Mouse (Mus musculus) adrenal gland, adult 2 months (tissue): ENCODE measurements around the gene Selp. TPM values are rescaled to one million over a fixed set of nuclear protein-coding genes. Genes with fewer than 3 reads are reported as not detected.

Source experiments
- DNase-seq: peaks from one replicate; pipeline ENCODE4 v3.0.0; 2021
- polyA plus RNA-seq: library from polyadenylated mRNA; depleted of rRNA; stranded (reverse); fragments of >200 nt; gene quantifications from 2 replicates; pipeline ENCODE4 v1.2.3, GENCODE M21; 2012
- total RNA-seq, 2 experiments: library from RNA; stranded (reverse); gene quantifications; 2 replicates each; pipeline ENCODE4 v1.2.3; 2021

The Selp gene
- total and polyA plus RNA-seq, 3 experiments: 0.25 to 1.1 (median 1.1) TPM

- no peak for DNase-seq
Observed at GRCm38 (mm10) chr1:164119892-164120776, 5.1 kb downstream of the Selp start.

- no peak for DNase-seq
Observed at GRCm38 (mm10) chr1:164120777-164121158, 5.7 kb downstream of the Selp start.

GRCm38 (mm10) chr1:164123836-164124235, 8.8 kb downstream of the Selp start:
- no peak for DNase-seq

GRCm38 (mm10) chr1:164130013-164130412, 14.9 kb downstream of the Selp start:
- no peak for DNase-seq

- no peak for DNase-seq
Observed at GRCm38 (mm10) chr1:164132609-164133008, 17.5 kb downstream of the Selp start.

- no peak for DNase-seq
Observed at GRCm38 (mm10) chr1:164134101-164134500, 19.0 kb downstream of the Selp start.

- no peak for DNase-seq
Observed at GRCm38 (mm10) chr1:164135360-164135759, 20.3 kb downstream of the Selp start.

- no peak for DNase-seq
Observed at GRCm38 (mm10) chr1:164135960-164136359, 20.9 kb downstream of the Selp start.

- DNase-seq: no peak
Observed at GRCm38 (mm10) chr1:164136636-164137035, 21.6 kb downstream of the Selp start.

- peak; percentile 80 for DNase-seq
Observed at GRCm38 (mm10) chr1:164138365-164139130, 23.5 kb downstream of the Selp start.

GRCm38 (mm10) chr1:164139464-164139863, 24.4 kb downstream of the Selp start:
- no peak for DNase-seq

GRCm38 (mm10) chr1:164149083-164149482, 34.0 kb downstream of the Selp start:
- no peak for DNase-seq

GRCm38 (mm10) chr1:164151387-164152088, 36.5 kb downstream of the Selp start, which contains the start of gene F5:
F5 (plus strand) TSS chr1:164151838.
- DNase-seq: peak; percentile 33

- DNase-seq: no peak
Observed at GRCm38 (mm10) chr1:164152836-164153235, 37.8 kb downstream of the Selp start.

- DNase-seq: no peak
Observed at GRCm38 (mm10) chr1:164154983-164155382, 39.9 kb downstream of the Selp start.

GRCm38 (mm10) chr1:164158571-164158970, 43.5 kb downstream of the Selp start:
- no peak for DNase-seq

GRCm38 (mm10) chr1:164159781-164160180, 44.7 kb downstream of the Selp start:
- DNase-seq: peak; percentile 43

- DNase-seq: no peak
Observed at GRCm38 (mm10) chr1:164162745-164163144, 47.7 kb downstream of the Selp start.

GRCm38 (mm10) chr1:164168818-164169217, 53.8 kb downstream of the Selp start:
- DNase-seq: no peak

- no peak for DNase-seq
Observed at GRCm38 (mm10) chr1:164170434-164170833, 55.4 kb downstream of the Selp start.

GRCm38 (mm10) chr1:164173145-164173544, 58.1 kb downstream of the Selp start:
- DNase-seq: no peak

GRCm38 (mm10) chr1:164176856-164177255, 61.8 kb downstream of the Selp start:
- DNase-seq: no peak
